Mouse (Mus musculus) bone marrow, adult 2 months (tissue): ENCODE measurements around the gene Banf1. TPM values are rescaled to one million over a fixed set of nuclear protein-coding genes. Genes with fewer than 3 reads are reported as not detected.
"Not testable (repeated sequence)": the region's sequence is repeated elsewhere in the genome, so short reads cannot be mapped to it uniquely, and the experiment has no call there.

Source experiments
- H3K27ac ChIP-seq: fragments of 200-500 bp; 2 replicates; pipeline ENCODE4 v1.5.1; 2012; ENCODE audit warnings: low read depth, mild to moderate bottlenecking, control low read depth, inconsistent platforms, low read length; ENCODE audit not compliant: control insufficient read depth, poor library complexity, insufficient read depth
- H3K4me1 ChIP-seq: fragments of 200-500 bp; 2 replicates; pipeline ENCODE4 v1.6.1; 2011; ENCODE audit warnings: low read length; ENCODE audit not compliant: control insufficient read depth, insufficient read depth
- H3K4me3 ChIP-seq: fragments of 200-500 bp; replicated peaks from 2 replicates; pipeline ENCODE3; 2011; ENCODE audit warnings: mild to moderate bottlenecking, low read depth, low read length, control low read depth; ENCODE audit not compliant: control insufficient read depth
- CTCF ChIP-seq: fragments of 200-500 bp; IDR thresholded peaks from 2 replicates; pipeline ENCODE4 v1.5.1; 2011; ENCODE audit warnings: low read length, control low read depth; ENCODE audit not compliant: control insufficient read depth, insufficient read depth
- POLR2A ChIP-seq: fragments of 200-500 bp; IDR thresholded peaks from 2 replicates; pipeline ENCODE4 v1.6.1; 2011; ENCODE audit warnings: low read depth, mild to moderate bottlenecking, control low read depth, low read length, borderline replicate concordance; ENCODE audit not compliant: control insufficient read depth
- WGBS: fragments of 180-500 bp; shearing (Covaris S2); methylation state at CpG from one replicate; pipeline ENCODE4 v1.1.7; 2018; 5-methylcytosine and 5-hydroxymethylcytosine counted together
- polyA plus RNA-seq: library from polyadenylated mRNA; stranded (reverse); fragments of >200 nt; gene quantifications from 2 replicates; pipeline ENCODE4 v1.2.4, GENCODE M21; 2011; ENCODE audit warnings: low replicate concordance; ENCODE audit not compliant: missing spikeins, insufficient read depth, insufficient read length

Gene Banf1
- 117 and 121 TPM in 2 replicates for polyA plus RNA-seq

GRCm38 (mm10) chr19:5367053-5367359 lies at the start of gene Banf1:
Gene Banf1, minus strand, starts transcription at chr19:5367168.
- under 1% methylated on average over 33 of the region's 33 CpGs for WGBS
- peak within 1 kb of the TSS; percentile 100 for H3K4me3 ChIP-seq
- peaks cover 2% of the 10 kb centered on the region for H3K4me1 ChIP-seq
- peak within 1 kb of the TSS; percentile 98 for H3K27ac ChIP-seq
- TF ChIP-seq CTCF = no peak
- TF ChIP-seq POLR2A = no peak

GRCm38 (mm10) chr19:5414534-5414957 lies 47.6 kb upstream of the Banf1 start:
- TF ChIP-seq POLR2A (no peak), CTCF (no peak)
- WGBS = 83% methylated on average over 2 of the region's 2 CpGs
- Histone ChIP-seq H3K4me1 (no peaks in the 10 kb centered on the region; the same call in 1 of the 2 replicates), H3K4me3 (no peak overlapping the region), H3K27ac (no peak overlapping the region)

- Histone ChIP-seq H3K4me1 (peaks cover 1% of the 10 kb centered on the region; the same call in 1 of the 2 replicates), H3K4me3 (no peak overlapping the region), H3K27ac (no peak overlapping the region)
- 82% methylated on average over 4 of the region's 4 CpGs for WGBS
- TF ChIP-seq POLR2A (no peak), CTCF (no peak)
Observed at GRCm38 (mm10) chr19:5413840-5414239, 46.9 kb upstream of the Banf1 start.

GRCm38 (mm10) chr19:5411961-5412360 lies 45.0 kb upstream of the Banf1 start:
- WGBS = 84% methylated on average over 5 of the region's 5 CpGs
- H3K4me1 ChIP-seq = peaks cover 4% of the 10 kb centered on the region
- no peak overlapping the region for H3K4me3 ChIP-seq
- TF ChIP-seq POLR2A (no peak), CTCF (no peak)
- H3K27ac ChIP-seq = no peak overlapping the region

GRCm38 (mm10) chr19:5410641-5411040 lies 43.7 kb upstream of the Banf1 start:
- WGBS = 87% methylated on average over 5 of the region's 5 CpGs
- Histone ChIP-seq H3K4me3 (no peak overlapping the region), H3K27ac (no peak overlapping the region), H3K4me1 (peaks cover 6% of the 10 kb centered on the region)
- TF ChIP-seq POLR2A = no peak
- TF ChIP-seq CTCF = no peak

- no peak overlapping the region for H3K4me3 ChIP-seq
- WGBS = 68% methylated on average over 5 of the region's 5 CpGs
- peaks cover 6% of the 10 kb centered on the region for H3K4me1 ChIP-seq
- TF ChIP-seq CTCF = no peak
- no peak for TF ChIP-seq POLR2A
- H3K27ac ChIP-seq = peak overlapping the region; percentile 67
Observed at GRCm38 (mm10) chr19:5409068-5409467, 42.1 kb upstream of the Banf1 start.

- H3K4me1 ChIP-seq = peaks cover 6% of the 10 kb centered on the region
- no peak overlapping the region for H3K4me3 ChIP-seq
- 46% methylated on average over 13 of the region's 13 CpGs for WGBS
- peak overlapping the region; percentile 68 for H3K27ac ChIP-seq
- TF ChIP-seq CTCF (no peak), POLR2A (no peak)
Observed at GRCm38 (mm10) chr19:5408057-5409001, 41.4 kb upstream of the Banf1 start.

GRCm38 (mm10) chr19:5407133-5407532 lies 40.2 kb upstream of the Banf1 start:
- Histone ChIP-seq H3K4me3 (peak overlapping the region; percentile 66), H3K27ac (peak overlapping the region; percentile 95), H3K4me1 (peaks cover 6% of the 10 kb centered on the region)
- TF ChIP-seq POLR2A (no peak), CTCF (peak; percentile 83)
- 3% methylated on average over 7 of the region's 7 CpGs for WGBS

- peak; percentile 66; the same call in 1 of the 2 replicates for TF ChIP-seq POLR2A
- not testable (repeated sequence) for H3K4me1 ChIP-seq
- peak overlapping the region; percentile 66 for H3K4me3 ChIP-seq
- WGBS = 3% methylated on average over 25 of the region's 25 CpGs
- peak overlapping the region; percentile 95 for H3K27ac ChIP-seq
Observed at GRCm38 (mm10) chr19:5406531-5407126, 39.7 kb upstream of the Banf1 start.
